In genomic region chr11:100352076-100352857, GRCm38 (mm10) we compare ENCODE assay signal across 8 mouse cellular contexts. TPM values are rescaled to one million over a fixed set of nuclear protein-coding genes. Genes with fewer than 3 reads are reported as not detected.
DNase-seq lines count a peak whose midpoint lies in the region; ATAC-seq lines count a peak whose summit lies in the region.

No protein-coding gene starts in this region.

- H3K4me3 ChIP-seq in midbrain, embryonic 11.5 days (ENCODE audit: low read depth, low read length), result no peak overlapping the region
- H3K4me3 ChIP-seq in midbrain, embryonic 10.5 days, result no peak overlapping the region

- H3K27me3 ChIP-seq in midbrain, embryonic 11.5 days (ENCODE audit: control insufficient read depth, insufficient read depth, low read length), result no peaks in the 10 kb centered on the region; the same call in 1 of the 2 replicates
- peaks cover 42% of the 10 kb centered on the region for H3K27me3 ChIP-seq in midbrain, embryonic 10.5 days (ENCODE audit: low read depth, poor library complexity, severe bottlenecking)

- H3K27ac ChIP-seq in midbrain, embryonic 11.5 days (ENCODE audit: low read depth, low read length), result no peak overlapping the region
- H3K27ac ChIP-seq in midbrain, embryonic 10.5 days (replicated peaks), result no peak overlapping the region

- no peaks in the 10 kb centered on the region for H3K9me3 ChIP-seq in midbrain, embryonic 11.5 days (ENCODE audit: control insufficient read depth, low read length)
- no peaks in the 10 kb centered on the region for H3K9me3 ChIP-seq in midbrain, embryonic 10.5 days (replicated peaks)

- 39% methylated on average over 10 of the region's 10 CpGs for WGBS in midbrain, embryonic 11.5 days
- 39% methylated on average over 10 of the region's 10 CpGs for WGBS in midbrain, embryonic 10.5 days

- H3K4me2 ChIP-seq in midbrain, embryonic 11.5 days, result no peak overlapping the region

- peak; percentile 90 for DNase-seq in heart, adult 11 months
- no peak for DNase-seq in heart, adult 8-10 months (ENCODE audit: low spot score)
- DNase-seq in midbrain, embryonic 11.5 days (ENCODE audit: low spot score, missing footprints), result peak; percentile 88
- DNase-seq in midbrain, embryonic 10.5 days (ENCODE audit: low spot score), result no peak
- peak; percentile 40 to 47 for DNase-seq in cerebellum, postnatal 36 days
- DNase-seq in left cerebral cortex, postnatal 4 days, result peak; percentile 56
- DNase-seq in gastrocnemius, postnatal 25 days, result no peak
- DNase-seq in urinary bladder, postnatal 14 days (ENCODE audit: low spot score), result no peak

- no peak for ATAC-seq in midbrain, embryonic 11.5 days (ENCODE audit: low FRiP score)

- peaks cover 2% of the 10 kb centered on the region; the same call in 1 of the 2 replicates for H3K36me3 ChIP-seq in midbrain, embryonic 11.5 days (ENCODE audit: control insufficient read depth, insufficient read depth, low read length)
- H3K36me3 ChIP-seq in midbrain, embryonic 10.5 days, result peaks cover 51% of the 10 kb centered on the region

- H3K4me1 ChIP-seq in midbrain, embryonic 11.5 days (ENCODE audit: control insufficient read depth, insufficient read depth, low read length), result peaks cover 7% of the 10 kb centered on the region
- peaks cover 31% of the 10 kb centered on the region for H3K4me1 ChIP-seq in midbrain, embryonic 10.5 days

- intact Hi-C loops in left cerebral cortex, postnatal 4 days (cut with DNase I), result no loop called here

- no peak overlapping the region for H3K9ac ChIP-seq in midbrain, embryonic 11.5 days (ENCODE audit: low read length)

RNA-seq across cellular contexts. Expression of gene Hap1, which starts 3.7 kb away (rescaled TPM):
- 1 to 10 TPM; 1.0 to 2.5 (median 2.0) TPM for total RNA-seq in heart, adult 8-10 months (2022)
- 16.4 TPM in 2 replicates for polyA plus RNA-seq in midbrain, embryonic 11.5 days (2014; fragmentation: Nextera tagmentation; extraction: Ambion mirVana)
- polyA plus RNA-seq in midbrain, embryonic 10.5 days (2016; fragmentation: Nextera tagmentation; extraction: Ambion mirVana), result 36.6 and 40.2 TPM in 2 replicates
- 100 to 1,000 TPM in 1 of 2 experiments, 10 to 100 TPM in 1; 43.8 to 116 TPM for total RNA-seq in left cerebral cortex, postnatal 4 days (2021)
- total RNA-seq in gastrocnemius, postnatal 25 days (2021), result under 1 TPM; 0.27 to 0.28 TPM

RNA-seq across cellular contexts. Expression of gene Gast, which starts 18.1 kb away (rescaled TPM):
- total RNA-seq in heart, adult 8-10 months (2022), result not detected
- 0.68 and 0.79 TPM in 2 replicates for polyA plus RNA-seq in midbrain, embryonic 11.5 days (2014; fragmentation: Nextera tagmentation; extraction: Ambion mirVana)
- 0.56 TPM in 1 of 2 replicates, not detected in the other for polyA plus RNA-seq in midbrain, embryonic 10.5 days (2016; fragmentation: Nextera tagmentation; extraction: Ambion mirVana)
- not detected for total RNA-seq in left cerebral cortex, postnatal 4 days (2021)
- total RNA-seq in gastrocnemius, postnatal 25 days (2021), result not detected

RNA-seq across cellular contexts. Expression of gene Eif1, which starts 32.6 kb away (rescaled TPM):
- total RNA-seq in heart, adult 8-10 months (2022), result 1,000 to 10,000 TPM; 1,527 to 1,967 (median 1,680) TPM
- 1,701 and 1,853 TPM in 2 replicates for polyA plus RNA-seq in midbrain, embryonic 11.5 days (2014; fragmentation: Nextera tagmentation; extraction: Ambion mirVana)
- 1,709 and 1,814 TPM in 2 replicates for polyA plus RNA-seq in midbrain, embryonic 10.5 days (2016; fragmentation: Nextera tagmentation; extraction: Ambion mirVana)
- total RNA-seq in left cerebral cortex, postnatal 4 days (2021), result 100 to 1,000 TPM; 642 to 677 TPM
- total RNA-seq in gastrocnemius, postnatal 25 days (2021), result 1,000 to 10,000 TPM; 1,016 to 1,083 TPM

RNA-seq across cellular contexts. Expression of gene Jup, which starts 45.3 kb away (rescaled TPM):
- total RNA-seq in heart, adult 8-10 months (2022), result 100 to 1,000 TPM; 224 to 279 (median 261) TPM
- 23.5 and 25.2 TPM in 2 replicates for polyA plus RNA-seq in midbrain, embryonic 11.5 days (2014; fragmentation: Nextera tagmentation; extraction: Ambion mirVana)
- 32.4 and 41.8 TPM in 2 replicates for polyA plus RNA-seq in midbrain, embryonic 10.5 days (2016; fragmentation: Nextera tagmentation; extraction: Ambion mirVana)
- total RNA-seq in left cerebral cortex, postnatal 4 days (2021), result 10 to 100 TPM; 74.2 to 77.9 TPM
- 10 to 100 TPM; 72.0 to 79.8 TPM for total RNA-seq in gastrocnemius, postnatal 25 days (2021)

Comparison
In these comparisons a context has a peak if more than half of its experiments do, and no peak if none do; other contexts are left out.
1. DNase-seq: peak in heart, adult 11 months (single experiment), midbrain, embryonic 11.5 days (single experiment), cerebellum, postnatal 36 days (2 of 2) and left cerebral cortex, postnatal 4 days (single experiment); none in heart, adult 8-10 months (single experiment), midbrain, embryonic 10.5 days (single experiment), gastrocnemius, postnatal 25 days (single experiment) and urinary bladder, postnatal 14 days (single experiment).
2. RNA of gene Hap1, which starts 3.7 kb away (total RNA-seq): 43.8 to 116 TPM in left cerebral cortex, postnatal 4 days; 1.0 to 2.5 TPM in heart, adult 8-10 months and 0.27 to 0.28 TPM in gastrocnemius, postnatal 25 days; every median in the first group is over 10 times any median in the second.